Mouse (Mus musculus): ENCODE measurements around the gene Ttc22.

DNA sequence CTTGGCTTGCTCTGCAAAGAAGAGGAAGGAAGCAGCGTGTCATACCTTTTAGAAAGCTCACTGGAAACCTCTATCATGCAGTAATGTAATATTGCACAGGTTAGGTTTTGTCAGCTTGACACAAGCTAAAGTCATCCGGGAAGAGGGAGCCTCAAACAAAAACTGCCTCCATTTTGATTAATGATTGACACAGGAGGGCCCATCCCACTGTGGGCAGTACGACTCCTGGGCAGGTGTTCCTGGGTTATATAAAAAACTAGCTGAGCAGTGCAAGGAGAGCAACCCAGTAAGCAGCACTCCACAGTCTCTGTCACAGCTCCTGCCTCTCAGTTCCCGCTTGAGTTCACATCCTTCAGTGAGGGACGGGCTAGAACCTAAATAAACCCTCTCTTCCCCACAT lies 54.5 kb downstream of the Ttc22 start:
- TF ChIP-seq EP300 (IDR thresholded peaks at IDR 0.05; ENCODE audit: low read depth) (no peak), CTCF (IDR thresholded peaks at IDR 0.05; ENCODE audit: low read depth) (no peak)

Data from liver, postnatal 0 days (tissue).